Mouse (Mus musculus): ENCODE results near the gene Rap1gap. TPM values are rescaled to one million over a fixed set of nuclear protein-coding genes. Genes with fewer than 3 reads are reported as not detected.

Rap1gap gene
- polyA plus RNA-seq, 1 experiment: 109 TPM

GRCm38 (mm10) chr4:137695300-137695699, 30.8 kb downstream of the Rap1gap start:
- TF ChIP-seq CTCF (IDR thresholded peaks at IDR 0.05; ENCODE audit: borderline replicate concordance, extremely low read depth, insufficient read depth, insufficient read length) (no peak), POLR2A (IDR thresholded peaks at IDR 0.05; ENCODE audit: borderline replicate concordance, extremely low read depth, insufficient read depth, insufficient read length, poor library complexity, severe bottlenecking) (no peak)
- DNase-seq (ENCODE audit: low read depth): no peak

- peak; percentile 69 for DNase-seq (ENCODE audit: low read depth)
- no peak for TF ChIP-seq CTCF (IDR thresholded peaks at IDR 0.05; ENCODE audit: borderline replicate concordance, extremely low read depth, insufficient read depth, insufficient read length)
- no peak for TF ChIP-seq POLR2A (IDR thresholded peaks at IDR 0.05; ENCODE audit: borderline replicate concordance, extremely low read depth, insufficient read depth, insufficient read length, poor library complexity, severe bottlenecking)
Observed at GRCm38 (mm10) chr4:137695900-137696299, 31.4 kb downstream of the Rap1gap start.

- DNase-seq (ENCODE audit: low read depth): no peak
Observed at GRCm38 (mm10) chr4:137697156-137697885, 32.8 kb downstream of the Rap1gap start.

GRCm38 (mm10) chr4:137698076-137698985, 33.8 kb downstream of the Rap1gap start:
- TF ChIP-seq CTCF (IDR thresholded peaks at IDR 0.05; ENCODE audit: borderline replicate concordance, extremely low read depth, insufficient read depth, insufficient read length) (no peak), POLR2A (IDR thresholded peaks at IDR 0.05; ENCODE audit: borderline replicate concordance, extremely low read depth, insufficient read depth, insufficient read length, poor library complexity, severe bottlenecking) (no peak)
- DNase-seq (ENCODE audit: low read depth): no peak

More at GRCm38 (mm10) chr4:137697156-137697885, 32.8 kb downstream of the Rap1gap start:
- TF ChIP-seq POLR2A (IDR thresholded peaks at IDR 0.05; ENCODE audit: borderline replicate concordance, extremely low read depth, insufficient read depth, insufficient read length, poor library complexity, severe bottlenecking) (no peak), CTCF (IDR thresholded peaks at IDR 0.05; ENCODE audit: borderline replicate concordance, extremely low read depth, insufficient read depth, insufficient read length) (no peak)

GRCm38 (mm10) chr4:137699264-137700211, 35.0 kb downstream of the Rap1gap start:
- no peak for DNase-seq (ENCODE audit: low read depth)
- TF ChIP-seq POLR2A (IDR thresholded peaks at IDR 0.05; ENCODE audit: borderline replicate concordance, extremely low read depth, insufficient read depth, insufficient read length, poor library complexity, severe bottlenecking) (no peak), CTCF (IDR thresholded peaks at IDR 0.05; ENCODE audit: borderline replicate concordance, extremely low read depth, insufficient read depth, insufficient read length) (no peak)

- no peak for TF ChIP-seq POLR2A (IDR thresholded peaks at IDR 0.05; ENCODE audit: borderline replicate concordance, extremely low read depth, insufficient read depth, insufficient read length, poor library complexity, severe bottlenecking)
- no peak for TF ChIP-seq CTCF (IDR thresholded peaks at IDR 0.05; ENCODE audit: borderline replicate concordance, extremely low read depth, insufficient read depth, insufficient read length)
- DNase-seq (ENCODE audit: low read depth): no peak
Observed at GRCm38 (mm10) chr4:137700960-137701359, 36.4 kb downstream of the Rap1gap start.

GRCm38 (mm10) chr4:137703077-137703476, 38.6 kb downstream of the Rap1gap start:
- no peak for DNase-seq (ENCODE audit: low read depth)
- TF ChIP-seq POLR2A (IDR thresholded peaks at IDR 0.05; ENCODE audit: borderline replicate concordance, extremely low read depth, insufficient read depth, insufficient read length, poor library complexity, severe bottlenecking) (no peak), CTCF (IDR thresholded peaks at IDR 0.05; ENCODE audit: borderline replicate concordance, extremely low read depth, insufficient read depth, insufficient read length) (no peak)

- TF ChIP-seq POLR2A (IDR thresholded peaks at IDR 0.05; ENCODE audit: borderline replicate concordance, extremely low read depth, insufficient read depth, insufficient read length, poor library complexity, severe bottlenecking): no peak
- DNase-seq (ENCODE audit: low read depth): no peak
Observed at GRCm38 (mm10) chr4:137704561-137704960, 40.0 kb downstream of the Rap1gap start.

- TF ChIP-seq POLR2A (IDR thresholded peaks at IDR 0.05; ENCODE audit: borderline replicate concordance, extremely low read depth, insufficient read depth, insufficient read length, poor library complexity, severe bottlenecking): no peak
- TF ChIP-seq CTCF (IDR thresholded peaks at IDR 0.05; ENCODE audit: borderline replicate concordance, extremely low read depth, insufficient read depth, insufficient read length): no peak
- DNase-seq (ENCODE audit: low read depth): no peak
Observed at GRCm38 (mm10) chr4:137705379-137705778, 40.9 kb downstream of the Rap1gap start.

GRCm38 (mm10) chr4:137706510-137706909, 42.0 kb downstream of the Rap1gap start:
- DNase-seq (ENCODE audit: low read depth): no peak
- no peak for TF ChIP-seq POLR2A (IDR thresholded peaks at IDR 0.05; ENCODE audit: borderline replicate concordance, extremely low read depth, insufficient read depth, insufficient read length, poor library complexity, severe bottlenecking)
- no peak for TF ChIP-seq CTCF (IDR thresholded peaks at IDR 0.05; ENCODE audit: borderline replicate concordance, extremely low read depth, insufficient read depth, insufficient read length)
